Mouse (Mus musculus) left cerebral cortex, adult 18-20 months (tissue): ENCODE measurements around the gene Bcat1. TPM values are rescaled to one million over a fixed set of nuclear protein-coding genes. Genes with fewer than 3 reads are reported as not detected.

Experiments
- DNase-seq, 2 experiments: peaks; one replicate each; pipeline ENCODE4 v3.0.0; 2021 to 2022; ENCODE audit warnings: low spot score in 2 of 2, mixed read lengths in 1 of 2
- total RNA-seq, 2 experiments: library from RNA; stranded (reverse); gene quantifications; 2 replicates each; pipeline ENCODE4 v1.2.3; 2021

Gene Bcat1
- total RNA-seq, 2 experiments from 2014 or later = 79.0 to 94.8 TPM

DNA sequence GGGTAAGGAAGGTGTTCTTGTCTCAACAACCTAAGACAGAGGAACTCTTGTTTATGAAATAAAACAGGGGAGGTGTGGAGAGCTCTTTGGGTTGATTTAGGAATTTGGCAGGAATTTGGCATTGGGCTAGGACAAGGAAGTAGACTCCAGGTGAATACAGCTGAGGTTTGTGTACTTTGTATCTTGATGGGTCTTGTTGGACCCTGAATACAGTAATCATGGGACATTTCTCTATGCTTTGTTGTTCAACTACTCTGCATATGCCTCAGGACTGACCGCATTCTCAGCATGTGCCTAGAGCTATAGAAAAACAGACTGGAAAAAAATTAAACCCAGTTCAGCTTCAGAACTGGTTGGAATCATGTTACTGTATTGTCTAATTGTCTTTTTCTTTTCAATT is 14.6 kb downstream of the Bcat1 start:
- DNase-seq = no peak

- no peak for DNase-seq
These were observed 19.9 kb downstream of the Bcat1 start for GRCm38 (mm10) chr6:145056102-145056501.

DNA sequence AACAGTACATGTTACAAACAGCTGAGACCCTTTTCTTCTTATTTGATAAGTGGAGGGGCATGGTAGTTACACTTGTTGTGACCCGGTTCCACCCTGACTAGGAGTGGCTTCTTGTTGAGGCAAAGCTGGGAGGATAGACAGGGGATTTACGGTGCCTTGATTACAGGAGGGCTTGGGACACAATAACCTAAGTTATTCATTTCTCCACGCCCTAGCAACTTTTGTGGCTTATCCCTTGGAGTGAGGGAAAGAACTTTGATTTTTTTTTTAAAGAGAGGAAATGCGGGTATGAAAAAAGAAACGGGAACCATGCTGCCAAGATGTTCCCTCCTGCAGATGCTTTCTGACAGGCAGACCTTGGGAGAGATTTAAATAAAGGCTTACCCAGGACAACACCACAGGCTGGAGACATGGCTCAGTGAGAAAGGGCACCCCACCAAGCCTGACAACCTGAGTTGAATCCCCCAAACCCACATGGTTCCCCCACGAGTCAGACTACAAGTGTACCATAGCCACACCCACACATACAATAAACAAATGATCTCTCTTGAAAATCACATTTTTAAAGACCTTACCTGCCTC is 20.6 kb downstream of the Bcat1 start:
- DNase-seq = no peak

DNA sequence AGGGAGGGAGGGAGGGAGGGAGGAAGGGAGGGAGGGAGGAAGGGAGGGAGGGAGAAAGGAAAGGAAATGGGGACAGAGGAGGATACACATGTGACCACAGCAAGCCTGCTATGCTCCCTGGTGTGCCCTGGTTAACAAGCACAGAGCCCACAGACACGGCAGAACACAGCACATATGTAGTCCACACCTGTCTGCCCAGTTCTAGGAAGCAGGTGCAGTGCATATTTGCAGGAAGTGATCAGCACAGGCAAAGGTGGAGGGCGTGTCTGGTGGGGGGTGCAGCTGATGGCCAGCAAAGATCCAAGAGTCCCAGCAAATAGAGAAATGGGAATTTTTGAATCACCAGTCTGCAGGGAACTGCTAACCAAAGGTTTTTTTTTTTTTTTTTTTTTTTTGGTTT is 23.3 kb downstream of the Bcat1 start:
- DNase-seq = no peak

- no peak for DNase-seq
These were observed 25.1 kb downstream of the Bcat1 start for GRCm38 (mm10) chr6:145050899-145051298.

- DNase-seq = peak; percentile 49 to 61
These were observed 27.6 kb downstream of the Bcat1 start for GRCm38 (mm10) chr6:145048131-145048997.

GRCm38 (mm10) chr6:145047445-145047857 is 28.5 kb downstream of the Bcat1 start:
- peak; percentile 41 to 57 for DNase-seq

DNA sequence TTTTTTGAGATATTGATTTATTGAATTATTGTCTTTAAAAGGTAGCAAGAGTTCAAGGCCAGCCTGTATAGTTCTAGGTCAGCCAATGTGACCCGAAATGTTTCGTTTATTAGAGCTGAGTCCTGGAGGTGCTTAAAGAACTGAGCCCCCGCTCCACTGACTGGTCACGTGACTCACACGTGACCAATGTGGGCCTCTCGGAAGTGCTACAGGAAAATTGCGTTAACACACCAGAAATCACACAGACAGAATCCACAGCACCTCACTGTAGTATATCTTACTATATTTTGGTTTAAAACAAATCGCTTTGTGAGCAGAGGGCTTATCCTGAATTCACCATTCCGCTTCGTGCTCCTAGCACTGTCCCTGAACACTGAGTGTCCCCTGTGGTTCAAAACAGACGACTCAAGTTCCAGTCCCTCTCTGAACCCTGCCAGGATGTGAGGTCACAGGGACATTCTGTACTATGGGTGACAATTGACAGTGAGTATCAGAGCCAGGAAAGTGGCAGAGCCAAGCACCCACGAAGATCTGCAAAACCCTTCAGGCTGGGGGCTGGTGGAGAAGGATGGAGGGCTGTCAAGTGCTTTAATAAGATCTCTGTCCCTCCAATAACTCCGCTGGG is 29.6 kb downstream of the Bcat1 start:
- peak in 1 of 2 experiments; percentile 20 for DNase-seq

GRCm38 (mm10) chr6:145044916-145045574 is 30.9 kb downstream of the Bcat1 start:
- DNase-seq = no peak

GRCm38 (mm10) chr6:145040732-145041131 is 35.3 kb downstream of the Bcat1 start:
- no peak for DNase-seq

DNA sequence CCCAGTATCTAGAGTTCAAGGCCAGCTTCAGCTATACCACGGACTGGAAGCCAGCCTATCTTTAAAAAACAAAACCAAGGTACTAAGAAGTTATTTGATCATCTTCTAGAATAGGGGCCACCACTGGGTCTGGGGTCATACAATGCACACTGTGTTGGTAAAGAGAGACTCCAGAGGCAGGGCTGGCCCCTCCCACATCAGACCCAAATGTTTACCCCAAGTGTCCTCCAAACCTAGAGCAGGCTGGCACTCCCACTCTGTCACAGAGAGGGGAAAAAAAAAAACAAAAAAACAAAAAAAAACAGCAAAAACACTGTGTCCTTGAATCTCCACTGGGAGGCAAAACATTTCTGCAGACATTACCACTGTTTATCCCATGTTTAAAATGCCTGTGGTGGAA is 38.4 kb downstream of the Bcat1 start:
- no peak for DNase-seq

- no peak for DNase-seq
These were observed 40.6 kb downstream of the Bcat1 start for GRCm38 (mm10) chr6:145035412-145035811.

DNA sequence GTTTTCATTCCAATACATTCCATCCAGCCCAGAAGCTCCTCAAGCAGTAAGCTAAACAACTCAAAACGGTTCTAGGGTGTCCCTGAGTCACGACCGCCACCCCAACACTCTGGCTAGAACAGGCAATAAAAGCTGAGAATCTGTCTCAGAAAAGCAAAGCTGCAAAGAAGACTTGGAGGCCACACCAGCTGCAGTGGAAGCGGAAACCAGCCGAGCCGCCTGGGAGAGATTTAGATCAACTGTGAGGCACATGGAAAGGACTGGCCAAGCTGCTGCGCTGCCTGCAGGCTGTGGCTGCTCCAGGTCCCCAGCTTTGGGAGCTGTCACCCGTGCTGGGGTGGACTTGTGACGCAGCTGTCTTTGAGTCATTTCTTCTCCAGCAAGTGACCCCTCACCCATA is 45.4 kb downstream of the Bcat1 start:
- DNase-seq = peak in 1 of 2 experiments; percentile 39

- no peak for DNase-seq
These were observed 52.0 kb downstream of the Bcat1 start for GRCm38 (mm10) chr6:145023990-145024389.

- peak in 1 of 2 experiments; percentile 45 for DNase-seq
These were observed 52.8 kb downstream of the Bcat1 start for GRCm38 (mm10) chr6:145022966-145023725.

- no peak for DNase-seq
These were observed 53.6 kb downstream of the Bcat1 start for GRCm38 (mm10) chr6:145022349-145022748.

- DNase-seq = no peak
These were observed 55.4 kb downstream of the Bcat1 start for GRCm38 (mm10) chr6:145020553-145020952.

- DNase-seq = no peak
These were observed 57.7 kb downstream of the Bcat1 start for GRCm38 (mm10) chr6:145018295-145018694.

GRCm38 (mm10) chr6:145017508-145017907 is 58.5 kb downstream of the Bcat1 start:
- DNase-seq = no peak

GRCm38 (mm10) chr6:145016639-145017038 is 59.3 kb downstream of the Bcat1 start:
- DNase-seq = no peak

- DNase-seq = no peak
These were observed 61.0 kb downstream of the Bcat1 start for GRCm38 (mm10) chr6:145014944-145015343.
